Mouse (Mus musculus): ENCODE measurements at regions not wholly inside any gene's neighbourhood (a gene's known extent, or its start where the extent isn't known, plus 50 kb on each side); places are given as distances from the start of the nearest gene placed in this dataset.

DNA sequence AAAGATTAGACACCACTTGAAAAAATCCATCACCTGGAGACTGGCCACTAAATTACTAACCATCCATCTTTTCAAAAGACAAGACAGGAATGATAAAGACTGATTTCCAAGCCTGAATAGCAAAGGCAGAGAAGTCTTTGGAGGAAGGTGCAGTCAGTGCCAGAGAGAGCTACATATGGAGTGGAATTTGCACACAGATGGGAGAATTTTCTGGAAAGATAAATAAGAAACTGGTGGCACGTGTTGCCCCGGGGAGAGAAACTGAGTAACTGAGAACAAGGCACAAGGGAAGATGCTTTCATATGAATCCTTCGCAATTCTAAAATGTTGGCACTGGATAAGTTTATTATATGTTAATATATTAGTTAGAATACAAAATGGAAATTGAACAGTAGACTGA lies 59.8 kb upstream of the Rasgrf1 start:
- TF ChIP-seq POLR2A (IDR thresholded peaks at IDR 0.05; ENCODE audit: low read depth, low read length): no peak
- TF ChIP-seq CTCF (conservative IDR thresholded peaks at IDR 0.05; ENCODE audit: insufficient read depth, insufficient read length, low read depth, low read length): no peak

Measured in kidney, adult 2 months (tissue).